ENCODE assay signal across 9 mouse cellular contexts in genomic region chr4:138553116-138553515, GRCm38 (mm10).
"Had no signal": no experiment of that assay in that cellular context is flagged by ENCODE, and none has a peak within 500 bp of the region (broad histone marks: within the 10 kb centered on the region; RNA-seq: fewer than 3 reads in every experiment).

No protein-coding gene starts in this region.

- DNase-seq: kidney, postnatal 14 days; midbrain, embryonic 14.5 days; thymus, adult 2 months; thymus, postnatal 25 days had no signal

- H3K9ac ChIP-seq: kidney, embryonic 15.5 days; limb, embryonic 13.5 days; liver, embryonic 14.5 days; neural tube, embryonic 13.5 days had no signal

- H3K4me2 ChIP-seq: kidney, embryonic 15.5 days; limb, embryonic 13.5 days; neural tube, embryonic 13.5 days had no signal

- H3K36me3 ChIP-seq: kidney, embryonic 15.5 days; limb, embryonic 13.5 days; midbrain, embryonic 10.5 days; neural tube, embryonic 13.5 days had no signal

- H3K27ac ChIP-seq: kidney, embryonic 15.5 days; limb, embryonic 13.5 days; liver, embryonic 14.5 days; neural tube, embryonic 13.5 days had no signal

- H3K4me3 ChIP-seq: kidney, embryonic 15.5 days; limb, embryonic 13.5 days; midbrain, embryonic 10.5 days; neural tube, embryonic 13.5 days had no signal

- H3K9me3 ChIP-seq: kidney, embryonic 15.5 days; limb, embryonic 13.5 days; midbrain, embryonic 10.5 days; neural tube, embryonic 13.5 days had no signal
